Mouse (Mus musculus) brown adipose tissue, adult 24 weeks (tissue): ENCODE results near the gene Trpv5. TPM values are rescaled to one million over a fixed set of nuclear protein-coding genes. Genes with fewer than 3 reads are reported as not detected.

Source experiments
- H3K27ac ChIP-seq: fragments of 200-500 bp; replicated peaks from 2 replicates; pipeline ENCODE4 v1.5.1; 2012; ENCODE audit warnings: low read depth, mild to moderate bottlenecking, low read length
- H3K4me1 ChIP-seq: fragments of 200-500 bp; 2 replicates; pipeline ENCODE4 v1.6.1; 2012; ENCODE audit warnings: low read length, mixed read lengths; ENCODE audit not compliant: control insufficient read depth, insufficient read depth, insufficient read length
- H3K4me3 ChIP-seq: fragments of 200-500 bp; 2 replicates; pipeline ENCODE4 v1.5.1; 2012; ENCODE audit warnings: low read depth, mild to moderate bottlenecking, low read length, moderate library complexity; ENCODE audit not compliant: insufficient read depth
- polyA plus RNA-seq: library from polyadenylated mRNA; stranded (reverse); fragments of >200 nt; gene quantifications from 2 replicates; pipeline ENCODE4 v1.2.4, GENCODE M21; 2012; ENCODE audit not compliant: missing spikeins, insufficient read depth, insufficient read length

Gene Trpv5
- polyA plus RNA-seq: not detected in 2 replicates

GRCm38 (mm10) chr6:41680669-41681068 is at the start of gene Trpv5:
TSS of gene Trpv5 (minus strand) at chr6:41680769.
- Histone ChIP-seq H3K4me3 (no peak within 1 kb of the TSS), H3K4me1 (no peaks in the 10 kb centered on the region), H3K27ac (no peak within 1 kb of the TSS)

- H3K4me3 ChIP-seq: no peak overlapping the region
- H3K4me1 ChIP-seq: no peaks in the 10 kb centered on the region
- H3K27ac ChIP-seq: no peak overlapping the region
Measured at GRCm38 (mm10) chr6:41727989-41728609, 47.5 kb upstream of the Trpv5 start.

DNA sequence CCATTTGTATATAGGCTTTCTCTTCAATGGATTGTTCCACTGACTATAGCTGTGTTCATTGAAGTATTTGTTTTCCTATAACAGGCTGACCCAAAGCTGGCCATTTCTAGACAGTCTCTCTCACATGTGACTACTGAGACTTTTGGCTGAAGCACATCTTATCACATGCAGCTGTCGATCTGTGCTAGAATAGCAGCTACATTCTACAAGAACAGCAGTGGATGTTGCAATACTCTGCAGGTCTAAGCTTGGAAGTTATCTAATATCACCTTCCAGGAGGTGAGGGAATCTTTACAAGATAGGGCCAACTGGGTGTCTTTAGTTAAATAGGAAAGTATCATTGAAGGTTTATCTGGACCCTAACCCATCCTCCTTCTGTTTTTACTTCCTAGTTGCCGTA is 40.9 kb upstream of the Trpv5 start:
- no peak overlapping the region for H3K4me3 ChIP-seq
- no peak overlapping the region for H3K27ac ChIP-seq
- no peaks in the 10 kb centered on the region for H3K4me1 ChIP-seq

- H3K4me1 ChIP-seq: no peaks in the 10 kb centered on the region
- no peak overlapping the region for H3K27ac ChIP-seq
- H3K4me3 ChIP-seq: no peak overlapping the region
Measured at GRCm38 (mm10) chr6:41710281-41710680, 29.7 kb upstream of the Trpv5 start.

DNA sequence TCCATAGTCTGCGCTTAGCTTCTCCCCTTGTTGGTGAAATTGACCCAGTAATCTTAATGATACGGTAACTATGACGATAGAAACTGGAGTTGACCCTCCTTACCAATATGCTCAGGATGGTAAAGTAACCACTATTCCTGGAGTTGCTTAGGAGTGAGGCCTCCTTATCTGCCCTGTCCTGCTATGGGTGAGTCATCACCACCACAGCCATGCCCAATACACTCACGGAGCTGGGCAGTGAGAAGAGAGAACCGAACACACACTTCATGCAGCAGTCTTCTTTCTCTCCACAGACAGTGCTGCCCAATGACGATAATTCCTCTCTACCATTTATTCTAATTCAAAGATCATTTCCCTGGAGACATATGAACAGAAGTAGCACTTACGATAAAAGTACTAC is 25.7 kb upstream of the Trpv5 start:
- Histone ChIP-seq H3K4me3 (no peak overlapping the region), H3K27ac (no peak overlapping the region), H3K4me1 (no peaks in the 10 kb centered on the region)

GRCm38 (mm10) chr6:41704123-41704522 is 23.6 kb upstream of the Trpv5 start, which contains the start of gene Kel:
TSS of gene Kel (minus strand) at chr6:41704339.
- Histone ChIP-seq H3K27ac (no peak within 1 kb of the TSS), H3K4me3 (no peak within 1 kb of the TSS), H3K4me1 (no peaks in the 10 kb centered on the region)

DNA sequence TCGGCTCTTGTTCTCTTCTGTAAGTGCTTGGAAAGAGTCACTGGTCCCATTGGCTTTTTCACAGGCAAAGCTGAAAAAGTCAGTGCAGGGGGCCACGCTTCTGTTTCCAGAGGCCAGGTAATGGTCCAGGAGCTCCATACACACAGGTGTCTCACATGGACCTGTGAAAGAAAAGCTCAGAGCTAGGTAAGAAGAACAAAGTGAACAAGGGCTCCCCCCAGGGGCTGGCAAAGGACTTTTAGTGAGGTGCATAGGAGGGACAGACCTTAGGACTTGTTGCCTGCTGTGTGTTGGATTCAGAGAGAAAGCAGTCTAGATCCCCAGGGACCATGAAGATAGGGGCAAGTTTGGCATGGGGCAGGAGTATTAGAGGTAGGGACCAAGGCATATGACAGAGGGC is 22.4 kb upstream of the Trpv5 start:
- Histone ChIP-seq H3K4me3 (no peak overlapping the region), H3K4me1 (no peaks in the 10 kb centered on the region), H3K27ac (no peak overlapping the region)

DNA sequence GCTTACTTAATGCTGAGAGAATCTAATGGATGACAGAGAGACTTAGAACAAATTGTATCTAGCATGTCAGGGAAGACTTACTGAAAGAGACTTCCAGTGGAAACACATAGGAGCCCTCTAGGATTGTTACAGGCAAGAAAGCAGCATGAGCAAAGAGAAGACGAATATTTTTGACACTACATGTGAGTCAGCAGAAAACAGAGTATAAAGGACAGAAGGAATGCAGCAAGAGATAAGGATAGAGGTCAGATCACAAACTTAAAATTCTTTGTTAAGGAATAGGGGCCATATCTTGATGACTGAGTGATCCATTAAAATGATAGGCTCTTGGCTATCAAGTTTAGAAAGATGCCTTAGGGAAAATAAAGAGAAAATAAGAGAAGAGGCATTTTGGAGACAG is 20.7 kb upstream of the Trpv5 start:
- Histone ChIP-seq H3K4me1 (no peaks in the 10 kb centered on the region), H3K27ac (no peak overlapping the region), H3K4me3 (no peak overlapping the region)

- no peak overlapping the region for H3K4me3 ChIP-seq
- H3K4me1 ChIP-seq: no peaks in the 10 kb centered on the region
- H3K27ac ChIP-seq: no peak overlapping the region
Measured at GRCm38 (mm10) chr6:41694407-41694806, 13.8 kb upstream of the Trpv5 start.

DNA sequence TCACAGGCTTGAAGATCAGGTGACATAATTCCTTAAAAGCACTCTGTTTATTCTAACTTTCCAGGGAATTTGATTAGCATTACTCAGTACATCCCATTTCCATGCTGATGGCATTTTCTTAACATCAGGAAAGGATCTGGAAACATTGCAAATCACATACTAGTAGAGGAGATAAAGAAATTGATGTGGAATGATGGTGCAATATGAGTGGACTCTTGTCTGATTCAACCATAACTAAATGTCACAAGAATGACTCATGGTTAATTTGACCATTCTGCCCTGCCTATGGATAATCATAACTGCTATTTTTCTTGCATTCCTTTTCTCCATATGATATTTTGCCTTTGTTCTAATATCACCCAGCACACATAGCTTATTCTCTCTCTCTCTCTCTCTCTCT is 11.6 kb upstream of the Trpv5 start:
- H3K27ac ChIP-seq: no peak overlapping the region
- H3K4me1 ChIP-seq: no peaks in the 10 kb centered on the region
- H3K4me3 ChIP-seq: no peak overlapping the region

GRCm38 (mm10) chr6:41685596-41685995 is 5.0 kb upstream of the Trpv5 start:
- Histone ChIP-seq H3K27ac (no peak overlapping the region), H3K4me3 (no peak overlapping the region), H3K4me1 (no peaks in the 10 kb centered on the region)

DNA sequence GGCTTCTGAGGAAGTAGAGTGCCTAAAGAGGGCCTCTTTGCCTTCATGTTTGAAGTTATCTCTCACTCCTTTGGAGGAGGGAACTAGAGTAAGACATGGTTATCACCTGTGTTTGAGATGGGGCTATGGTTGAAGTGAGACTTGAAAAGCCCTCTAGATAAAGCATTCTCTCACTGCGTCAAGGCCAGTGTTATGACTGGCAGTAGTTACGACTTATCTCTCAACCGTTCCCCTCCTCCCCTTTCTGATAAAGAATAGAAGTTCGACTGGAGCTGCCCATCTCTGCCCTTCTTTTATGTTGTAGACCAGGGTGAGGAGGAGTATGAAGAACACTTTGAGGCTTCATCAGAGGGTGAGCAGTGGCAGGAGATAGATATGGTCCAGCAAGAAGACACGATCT is 4.3 kb upstream of the Trpv5 start:
- Histone ChIP-seq H3K27ac (no peak overlapping the region), H3K4me1 (no peaks in the 10 kb centered on the region), H3K4me3 (no peak overlapping the region)

GRCm38 (mm10) chr6:41684131-41684530 is 3.6 kb upstream of the Trpv5 start, which contains the start of gene Llcfc1:
TSS of gene Llcfc1 (plus strand) at chr6:41684431.
- no peak within 1 kb of the TSS for H3K27ac ChIP-seq
- no peak within 1 kb of the TSS for H3K4me3 ChIP-seq
- no peaks in the 10 kb centered on the region for H3K4me1 ChIP-seq

DNA sequence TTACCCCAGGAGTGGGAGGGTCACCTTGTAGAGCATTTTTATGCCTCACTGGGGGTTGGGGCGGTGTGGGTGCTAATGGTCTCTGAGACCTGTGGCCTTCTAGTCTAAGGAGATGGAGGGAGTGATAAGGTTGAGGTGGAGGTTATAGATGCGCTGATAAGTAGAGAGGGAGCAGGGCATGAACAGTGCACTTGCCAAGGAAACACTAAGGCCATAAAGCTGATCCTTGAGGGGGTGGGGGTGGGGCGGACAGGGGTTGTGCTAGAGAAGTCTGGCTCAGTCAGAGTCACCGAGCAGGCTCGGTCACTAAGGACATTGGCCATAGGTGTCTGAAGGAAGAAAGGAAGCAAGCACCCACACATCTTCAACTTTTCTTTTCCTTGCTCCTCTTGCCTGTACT is 1.1 kb upstream of the Trpv5 start:
- H3K4me3 ChIP-seq: no peak overlapping the region
- no peak overlapping the region for H3K27ac ChIP-seq

DNA sequence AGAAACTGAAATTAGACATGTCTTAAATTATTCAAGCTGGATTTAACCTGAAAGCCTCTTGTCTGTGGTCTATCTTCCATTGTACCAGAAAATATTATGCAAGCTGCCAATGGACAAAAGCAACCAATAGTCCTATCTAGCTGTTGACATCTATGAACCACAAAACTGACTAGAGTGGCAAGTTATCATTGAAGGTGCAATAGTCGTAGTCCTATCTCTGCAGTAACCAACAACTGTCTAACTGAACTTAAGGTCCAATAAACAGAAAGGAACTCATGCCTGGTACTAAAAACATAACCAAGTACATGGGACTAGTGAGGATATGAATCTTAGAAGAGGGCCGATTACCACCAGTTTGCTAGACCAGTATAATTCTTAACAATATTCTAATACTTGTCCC is 4.0 kb downstream of the Trpv5 start:
- no peaks in the 10 kb centered on the region for H3K4me1 ChIP-seq
- no peak overlapping the region for H3K27ac ChIP-seq
- no peak overlapping the region for H3K4me3 ChIP-seq

More for the DNA sequence above, 1.1 kb upstream of the Trpv5 start:
- H3K4me1 ChIP-seq: no peaks in the 10 kb centered on the region

GRCm38 (mm10) chr6:41662320-41662719 is 18.2 kb downstream of the Trpv5 start:
- Histone ChIP-seq H3K4me1 (no peaks in the 10 kb centered on the region), H3K27ac (no peak overlapping the region)

More at GRCm38 (mm10) chr6:41662320-41662719, 18.2 kb downstream of the Trpv5 start:
- H3K4me3 ChIP-seq: no peak overlapping the region
